Mouse (Mus musculus) adrenal gland, adult 2 months (tissue): Measurements from ENCODE around the gene Cpt2. TPM values are rescaled to one million over a fixed set of nuclear protein-coding genes. Genes with fewer than 3 reads are reported as not detected.

Experiments
- DNase-seq: peaks from one replicate; pipeline ENCODE4 v3.0.0; 2021
- long read RNA-seq: library from polyadenylated mRNA; stranded (forward); transcript quantifications from one replicate; pipeline ENCODE4 v2.0.0, GENCODE M21; 2021
- polyA plus RNA-seq: library from polyadenylated mRNA; depleted of rRNA; stranded (reverse); fragments of >200 nt; gene quantifications from 2 replicates; pipeline ENCODE4 v1.2.3, GENCODE M21; 2012; rRNA removed
- total RNA-seq, 2 experiments: library from RNA; stranded (reverse); gene quantifications; 2 replicates each; pipeline ENCODE4 v1.2.3; 2021

The Cpt2 gene
- total RNA-seq (100 to 1,000 TPM; 231 to 235 TPM), polyA plus RNA-seq (475 and 582 TPM in 2 replicates)
- long read RNA-seq, transcript Cpt2-201 (5 exons, 2,372 nt): major isoform, 275 of 306 reads
- long read RNA-seq, partial matches to known transcripts: 24 of 306 reads
- long read RNA-seq, other reads (novel, unspliced or antisense): 7 of 306 reads

- DNase-seq: peak; percentile 96
Measured at GRCm38 (mm10) chr4:107923145-107923802, at the start of gene Cpt2. Gene Cpt2 (minus strand): TSS chr4:107923610.

GRCm38 (mm10) chr4:107971162-107971561, 47.8 kb upstream of the Cpt2 start:
- DNase-seq: no peak

DNA sequence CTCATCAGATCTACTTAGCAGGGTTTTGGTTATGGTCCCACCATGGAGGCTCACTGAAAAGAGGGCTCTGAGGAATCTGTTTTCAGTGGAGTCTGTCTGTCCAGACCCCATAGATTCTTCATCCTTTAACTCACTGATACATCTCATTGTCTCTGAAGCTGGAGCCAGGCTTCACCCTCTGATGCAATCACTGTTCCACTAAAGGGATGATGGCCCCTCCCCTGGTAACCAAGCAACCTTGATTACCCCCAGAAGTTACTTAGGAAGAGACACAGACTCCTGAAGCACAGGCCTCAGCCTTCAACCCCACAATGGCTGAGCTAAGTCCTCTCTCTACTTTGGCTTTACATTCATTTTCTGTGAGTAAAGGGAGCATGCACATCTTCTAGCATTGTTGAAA, 46.4 kb upstream of the Cpt2 start:
- no peak for DNase-seq

- DNase-seq: peak; percentile 28
Measured at GRCm38 (mm10) chr4:107967966-107968682, 44.7 kb upstream of the Cpt2 start, which contains the start of gene Slc1a7. Gene Slc1a7 (plus strand): TSS chr4:107968332.

- DNase-seq: no peak
Measured at GRCm38 (mm10) chr4:107966416-107967109, 43.2 kb upstream of the Cpt2 start.

DNA sequence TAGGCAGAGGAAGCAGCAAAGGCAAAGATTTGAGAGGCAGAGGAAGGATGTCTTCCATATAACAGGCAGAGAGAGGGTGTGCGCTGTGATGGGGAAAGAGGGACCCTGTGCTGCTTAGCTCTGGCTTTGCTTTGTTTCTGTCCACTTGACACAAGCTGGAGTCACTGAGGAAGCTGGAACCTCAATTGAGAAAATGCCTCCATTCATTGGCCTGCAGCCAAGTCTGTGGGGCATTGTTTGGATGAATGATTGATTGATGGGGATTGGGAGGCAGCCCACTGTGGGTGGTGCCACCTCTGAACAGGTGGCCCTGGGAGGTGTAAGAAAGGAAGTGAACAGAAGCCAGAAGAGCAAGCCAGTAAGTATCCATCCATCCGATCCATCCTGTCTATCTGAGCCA, 39.4 kb upstream of the Cpt2 start:
- no peak for DNase-seq

GRCm38 (mm10) chr4:107962044-107962732, 38.8 kb upstream of the Cpt2 start:
- DNase-seq: peak; percentile 38

- DNase-seq: no peak
Measured at GRCm38 (mm10) chr4:107958487-107958886, 35.1 kb upstream of the Cpt2 start.

- DNase-seq: no peak
Measured at GRCm38 (mm10) chr4:107955691-107956090, 32.3 kb upstream of the Cpt2 start.

GRCm38 (mm10) chr4:107952845-107953244, 29.4 kb upstream of the Cpt2 start:
- DNase-seq: no peak

GRCm38 (mm10) chr4:107949918-107950317, 26.5 kb upstream of the Cpt2 start:
- DNase-seq: no peak

GRCm38 (mm10) chr4:107944141-107944540, 20.7 kb upstream of the Cpt2 start:
- DNase-seq: no peak

- DNase-seq: peak; percentile 26
Measured at GRCm38 (mm10) chr4:107942741-107943140, 19.3 kb upstream of the Cpt2 start.

GRCm38 (mm10) chr4:107938124-107938523, 14.7 kb upstream of the Cpt2 start:
- no peak for DNase-seq

DNA sequence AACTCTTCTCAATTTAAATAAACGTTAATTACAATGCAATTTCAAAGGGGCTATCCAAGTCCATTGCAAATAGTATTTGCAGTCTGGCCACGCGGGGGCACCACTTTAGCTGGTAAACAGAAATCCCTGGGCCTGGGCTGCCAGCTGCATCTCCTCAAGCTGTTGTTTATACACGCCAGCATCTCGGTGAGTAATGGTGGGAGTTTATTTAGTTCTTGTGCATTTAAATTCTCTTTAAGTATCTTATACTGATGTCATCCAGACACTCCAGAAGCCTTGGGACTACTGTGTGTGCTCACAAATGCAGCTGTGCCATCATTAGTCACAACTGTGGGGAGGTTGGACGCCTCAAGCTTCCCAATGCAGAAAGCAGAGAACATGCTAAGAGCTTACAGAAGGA, 13.9 kb upstream of the Cpt2 start:
- DNase-seq: peak; percentile 60

DNA sequence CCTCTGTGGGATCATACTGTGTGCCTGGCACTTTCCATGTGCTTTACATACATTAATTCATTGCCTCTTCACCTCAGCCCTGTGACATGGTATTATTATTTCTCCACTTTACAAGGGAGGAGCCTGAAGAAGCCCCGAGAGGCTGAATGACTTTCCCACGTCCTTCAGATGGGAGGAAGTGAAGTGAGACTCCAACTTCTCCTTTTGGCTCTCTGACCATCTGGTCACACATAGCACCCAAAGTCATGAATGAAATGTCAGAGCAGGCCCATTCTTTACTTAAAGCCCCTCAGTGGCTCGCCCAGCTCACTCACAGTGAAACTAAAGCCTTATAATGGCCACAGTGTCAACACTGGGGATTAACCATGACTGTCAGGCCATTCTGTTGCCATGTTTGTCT, 11.8 kb upstream of the Cpt2 start:
- no peak for DNase-seq

- DNase-seq: no peak
Measured at GRCm38 (mm10) chr4:107933239-107933638, 9.8 kb upstream of the Cpt2 start.

DNA sequence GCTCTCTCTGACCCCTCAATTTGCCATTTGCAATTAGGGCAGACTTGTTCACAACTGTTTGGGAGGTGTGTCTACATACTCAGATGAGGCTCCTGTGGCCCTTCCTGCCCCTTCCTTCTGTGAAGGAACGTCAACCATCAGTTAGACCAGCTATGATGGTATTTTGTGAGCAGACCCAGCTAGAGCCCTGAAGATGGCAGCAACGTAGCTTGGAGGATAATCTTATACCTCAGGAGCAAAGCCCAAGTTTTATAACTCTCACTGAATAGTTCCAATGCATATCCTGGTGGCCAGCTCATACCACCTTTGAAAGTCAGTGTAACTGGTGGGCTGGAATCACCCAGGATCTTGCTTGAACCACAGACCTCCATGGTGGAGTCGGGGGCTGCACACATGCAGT, 8.0 kb upstream of the Cpt2 start:
- DNase-seq: no peak

GRCm38 (mm10) chr4:107928726-107929125, 5.3 kb upstream of the Cpt2 start:
- no peak for DNase-seq

DNA sequence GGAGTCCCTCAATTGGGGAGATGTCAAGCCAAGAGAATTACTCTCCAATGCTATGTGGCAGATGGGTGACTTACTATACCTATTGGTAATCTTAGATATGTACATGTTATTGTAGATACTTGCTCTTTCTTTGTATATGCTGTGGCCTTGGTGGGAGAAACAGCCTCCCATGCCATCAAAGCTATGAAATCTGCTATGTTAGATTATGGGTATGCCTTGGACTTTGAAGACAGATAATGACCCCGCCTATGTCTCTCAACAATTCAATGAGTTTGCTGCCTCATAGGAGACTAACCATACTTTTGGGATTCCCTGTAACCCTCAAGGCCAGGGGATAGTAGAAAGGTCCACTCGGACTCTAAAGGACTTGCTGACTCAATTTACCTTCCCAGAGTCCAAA, 4.9 kb upstream of the Cpt2 start:
- no peak for DNase-seq

GRCm38 (mm10) chr4:107923803-107924194, 389 bp upstream of the Cpt2 start:
- DNase-seq: no peak

GRCm38 (mm10) chr4:107921952-107922351, 1.5 kb downstream of the Cpt2 start:
- DNase-seq: peak; percentile 62
